Mouse (Mus musculus) neural tube, embryonic 14.5 days (tissue): ENCODE data around the gene Stk4. TPM values are rescaled to one million over a fixed set of nuclear protein-coding genes. Genes with fewer than 3 reads are reported as not detected.

ENCODE experiments used
- ATAC-seq: fragments of 200-750 bp; cut with Nextera tagmentation; 2 replicates; pipeline ENCODE4 v1.8.0; 2017; ENCODE audit warnings: low read depth, mild to moderate bottlenecking, moderate TSS enrichment, moderate library complexity
- H3K27ac ChIP-seq: fragments of 300-500 bp; sonication (generic); 2 replicates; pipeline ENCODE4 v1.5.1; 2014; ENCODE audit warnings: low read depth, mild to moderate bottlenecking, control low read depth, low read length, moderate library complexity, mixed read lengths
- H3K27me3 ChIP-seq: fragments of 300-500 bp; sonication (generic); 2 replicates; pipeline ENCODE4 v1.6.1; 2014; ENCODE audit warnings: low read length; ENCODE audit not compliant: control insufficient read depth, insufficient read depth
- H3K36me3 ChIP-seq: fragments of 300-500 bp; sonication (generic); 2 replicates; pipeline ENCODE4 v1.6.1; 2014; ENCODE audit warnings: low read length, mixed read lengths; ENCODE audit not compliant: control insufficient read depth, insufficient read depth
- H3K4me1 ChIP-seq: fragments of 300-500 bp; sonication (generic); 2 replicates; pipeline ENCODE4 v1.6.1; 2014; ENCODE audit warnings: low read length; ENCODE audit not compliant: control insufficient read depth, insufficient read depth
- H3K4me2 ChIP-seq: fragments of 300-500 bp; sonication (generic); 2 replicates; pipeline ENCODE4 v1.6.1; 2014; ENCODE audit warnings: mild to moderate bottlenecking, low read depth, low read length, control low read depth
- H3K4me3 ChIP-seq: fragments of 300-500 bp; sonication (generic); 2 replicates; pipeline ENCODE4 v1.5.1; 2014; ENCODE audit warnings: low read depth, low read length, control low read depth, mixed read lengths
- H3K9ac ChIP-seq: fragments of 300-500 bp; sonication (generic); replicated peaks from 2 replicates; pipeline ENCODE4 v1.6.1; 2014; ENCODE audit warnings: low read depth, mild to moderate bottlenecking, control low read depth, low read length, mixed read lengths
- H3K9me3 ChIP-seq: fragments of 300-500 bp; sonication (generic); 2 replicates; pipeline ENCODE4 v1.6.1; 2016; ENCODE audit warnings: low read length; ENCODE audit not compliant: control insufficient read depth
- WGBS: fragments of 180-500 bp; shearing (Covaris S2); extraction: QIAGEN DNeasy Blood & Tissue Kit; methylation state at CpG from one replicate; pipeline ENCODE4 v1.1.7; 2014; 5-methylcytosine and 5-hydroxymethylcytosine counted together
- polyA plus RNA-seq: library from polyadenylated mRNA; unstranded; fragments of >200 nt; fragmentation: Nextera tagmentation; extraction: Ambion mirVana; gene quantifications from 2 replicates; pipeline ENCODE4 v1.2.1, GENCODE M21; 2014

The Stk4 gene
- polyA plus RNA-seq, 1 experiment from 2014 or later, result 26.3 TPM

DNA sequence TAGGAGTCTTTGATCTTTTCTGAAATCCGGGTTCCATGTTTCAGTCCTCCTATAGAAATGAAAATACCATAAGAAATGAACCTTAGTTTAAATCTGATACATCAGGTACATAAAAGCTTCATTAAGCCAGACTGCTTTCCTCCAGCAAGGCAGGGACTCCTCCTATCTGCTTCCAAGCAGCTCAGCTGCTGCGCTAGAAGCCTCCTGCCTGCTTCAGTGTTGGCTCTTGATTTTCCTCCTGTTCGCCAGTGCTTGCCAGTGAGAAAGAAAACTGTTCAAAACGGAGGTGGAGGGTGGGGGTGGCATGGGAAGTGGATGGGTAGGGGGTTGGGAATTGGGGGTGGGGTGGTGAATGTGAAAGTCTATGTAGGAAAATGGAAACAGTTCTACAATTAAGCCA, 19.4 kb downstream of the Stk4 start:
- Histone ChIP-seq H3K4me2 (no peak overlapping the region), H3K4me1 (no peaks in the 10 kb centered on the region), H3K9ac (no peak overlapping the region), H3K27ac (no peak overlapping the region), H3K36me3 (peaks cover 24% of the 10 kb centered on the region), H3K9me3 (no peaks in the 10 kb centered on the region), H3K4me3 (no peak overlapping the region), H3K27me3 (no peaks in the 10 kb centered on the region)
- WGBS, result 94% methylated on average over 4 of the region's 4 CpGs
- no peak for ATAC-seq

DNA sequence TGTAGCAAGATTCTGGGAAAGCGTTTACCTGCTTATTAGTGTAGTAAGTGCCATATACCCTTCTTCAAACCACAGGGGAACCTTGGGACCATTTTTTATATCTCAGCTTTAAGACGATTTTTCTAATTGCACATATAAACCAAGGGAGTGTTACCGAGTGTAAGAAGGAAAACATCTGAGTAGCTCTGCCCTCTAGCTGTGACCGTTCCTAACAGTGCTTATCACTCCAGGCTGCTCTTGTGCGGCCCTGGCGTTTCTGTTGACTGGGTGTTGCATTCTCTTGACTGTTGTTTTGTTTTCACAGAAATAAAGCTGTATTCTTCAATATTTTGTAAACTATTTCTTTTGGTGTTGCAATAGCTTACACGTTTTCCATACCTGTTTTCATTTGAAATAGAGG, 24.0 kb downstream of the Stk4 start:
- H3K9me3 ChIP-seq, result no peaks in the 10 kb centered on the region
- WGBS, result 87% methylated on average over 7 of the region's 7 CpGs
- H3K27ac ChIP-seq, result no peak overlapping the region
- no peaks in the 10 kb centered on the region for H3K27me3 ChIP-seq
- H3K4me3 ChIP-seq, result no peak overlapping the region
- H3K4me1 ChIP-seq, result no peaks in the 10 kb centered on the region
- no peak overlapping the region for H3K9ac ChIP-seq
- no peak for ATAC-seq
- no peak overlapping the region for H3K4me2 ChIP-seq
- peaks cover 11% of the 10 kb centered on the region for H3K36me3 ChIP-seq

DNA sequence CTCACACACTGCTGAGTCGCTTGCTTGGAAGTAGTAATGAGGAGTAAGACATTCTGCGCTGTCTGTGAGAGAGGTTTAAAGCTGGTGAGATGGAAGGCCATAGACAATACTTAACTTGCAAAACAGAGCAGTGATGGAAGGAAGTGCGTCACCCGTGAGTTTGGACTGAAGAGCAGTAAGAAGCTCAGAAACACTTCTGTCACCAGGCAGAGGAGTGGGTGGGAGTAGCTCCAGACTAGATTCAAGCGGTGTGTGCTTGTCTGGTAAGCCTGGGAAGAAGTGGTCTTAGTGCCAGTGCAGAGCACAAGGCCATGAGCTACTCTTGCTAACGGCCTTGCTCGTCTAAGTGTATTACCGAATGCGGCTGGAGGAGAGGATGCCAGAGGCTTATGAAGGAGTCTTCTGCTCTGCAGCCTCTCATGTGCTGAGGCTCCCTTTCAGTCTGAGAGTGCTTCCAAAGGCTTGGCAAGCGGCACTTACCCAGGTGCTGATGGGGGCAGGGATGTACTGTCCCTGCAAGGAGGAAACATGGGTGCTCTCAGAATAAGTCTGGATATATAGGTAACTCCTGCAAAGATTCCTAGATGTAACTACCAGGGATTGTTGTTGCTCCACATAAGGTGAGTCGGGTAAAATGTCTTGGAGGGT, 28.6 kb downstream of the Stk4 start:
- Histone ChIP-seq H3K4me2 (no peak overlapping the region), H3K9ac (no peak overlapping the region), H3K9me3 (no peaks in the 10 kb centered on the region), H3K4me1 (no peaks in the 10 kb centered on the region), H3K36me3 (peaks cover 16% of the 10 kb centered on the region), H3K4me3 (no peak overlapping the region), H3K27ac (no peak overlapping the region), H3K27me3 (no peaks in the 10 kb centered on the region)
- no peak for ATAC-seq
- WGBS, result 93% methylated on average over 11 of the region's 11 CpGs

DNA sequence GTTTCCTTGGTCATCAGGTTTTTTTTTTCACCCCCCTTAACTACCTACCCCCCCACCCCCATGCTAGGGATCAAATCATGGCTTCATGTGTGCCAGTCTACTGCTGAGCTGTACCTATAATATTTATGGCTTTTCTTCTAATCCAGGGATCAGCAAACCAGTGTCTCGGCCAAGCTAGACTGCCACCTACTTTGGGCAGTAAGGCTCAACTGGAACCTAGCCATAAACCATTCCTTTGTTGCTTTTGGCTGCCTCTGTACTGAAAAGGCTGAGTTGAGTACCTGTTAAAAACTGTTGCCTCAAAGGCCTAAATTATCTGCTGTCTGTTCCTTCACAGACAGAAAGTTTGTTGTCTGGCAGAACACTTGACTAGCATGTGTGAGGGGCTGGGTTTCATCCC, 31.8 kb downstream of the Stk4 start:
- WGBS, result 65% methylated on average over 1 of the region's 1 CpGs
- no peaks in the 10 kb centered on the region for H3K27me3 ChIP-seq
- H3K36me3 ChIP-seq, result peaks cover 16% of the 10 kb centered on the region

DNA sequence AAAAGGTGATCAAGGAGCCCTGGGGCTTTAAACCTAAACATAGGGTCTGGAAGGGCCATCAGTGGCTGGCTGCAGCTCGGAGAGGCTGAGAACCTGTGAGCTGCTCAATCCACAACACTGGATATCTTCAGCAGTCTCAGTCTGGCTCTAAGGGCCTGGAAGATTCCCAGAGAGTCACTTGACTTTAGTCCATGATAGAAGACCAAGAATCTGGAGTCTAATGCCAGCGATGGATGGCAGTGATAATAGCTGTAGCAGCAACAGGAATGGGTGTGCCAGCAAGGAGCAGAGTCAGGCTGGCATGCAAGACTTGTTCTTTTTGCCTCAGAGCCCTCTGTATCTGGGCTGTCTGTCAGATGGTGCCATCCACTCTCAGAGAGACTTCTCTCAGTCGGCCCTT, 32.2 kb downstream of the Stk4 start:
- Histone ChIP-seq H3K27ac (no peak overlapping the region), H3K4me3 (no peak overlapping the region), H3K9me3 (no peaks in the 10 kb centered on the region), H3K27me3 (no peaks in the 10 kb centered on the region), H3K36me3 (peaks cover 16% of the 10 kb centered on the region), H3K4me2 (no peak overlapping the region), H3K9ac (no peak overlapping the region), H3K4me1 (no peaks in the 10 kb centered on the region)
- WGBS, result 82% methylated on average over 3 of the region's 3 CpGs
- ATAC-seq, result no peak

More for the DNA sequence above, 31.8 kb downstream of the Stk4 start:
- Histone ChIP-seq H3K4me2 (no peak overlapping the region), H3K27ac (no peak overlapping the region), H3K4me1 (no peaks in the 10 kb centered on the region), H3K4me3 (no peak overlapping the region), H3K9me3 (no peaks in the 10 kb centered on the region), H3K9ac (no peak overlapping the region)
- ATAC-seq, result no peak

DNA sequence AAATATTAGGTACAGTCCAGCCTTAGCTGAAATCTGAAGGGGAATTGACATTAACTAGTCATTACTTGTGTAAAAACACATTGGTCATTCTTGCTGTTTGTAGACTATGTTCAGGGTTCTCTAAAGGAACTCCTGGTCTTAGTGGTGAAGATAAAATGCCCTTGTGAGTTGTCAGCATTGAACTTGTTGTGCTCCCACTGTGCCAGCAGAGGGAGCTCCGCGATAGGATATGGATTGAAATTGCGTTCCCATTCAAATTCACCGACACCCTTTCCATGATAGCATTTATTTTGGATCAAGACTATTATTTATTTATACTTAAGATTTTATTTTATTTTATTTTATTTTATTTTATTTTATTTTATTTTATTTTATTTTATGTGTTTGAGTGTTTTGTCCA, 33.4 kb downstream of the Stk4 start:
- peaks cover 16% of the 10 kb centered on the region for H3K36me3 ChIP-seq

DNA sequence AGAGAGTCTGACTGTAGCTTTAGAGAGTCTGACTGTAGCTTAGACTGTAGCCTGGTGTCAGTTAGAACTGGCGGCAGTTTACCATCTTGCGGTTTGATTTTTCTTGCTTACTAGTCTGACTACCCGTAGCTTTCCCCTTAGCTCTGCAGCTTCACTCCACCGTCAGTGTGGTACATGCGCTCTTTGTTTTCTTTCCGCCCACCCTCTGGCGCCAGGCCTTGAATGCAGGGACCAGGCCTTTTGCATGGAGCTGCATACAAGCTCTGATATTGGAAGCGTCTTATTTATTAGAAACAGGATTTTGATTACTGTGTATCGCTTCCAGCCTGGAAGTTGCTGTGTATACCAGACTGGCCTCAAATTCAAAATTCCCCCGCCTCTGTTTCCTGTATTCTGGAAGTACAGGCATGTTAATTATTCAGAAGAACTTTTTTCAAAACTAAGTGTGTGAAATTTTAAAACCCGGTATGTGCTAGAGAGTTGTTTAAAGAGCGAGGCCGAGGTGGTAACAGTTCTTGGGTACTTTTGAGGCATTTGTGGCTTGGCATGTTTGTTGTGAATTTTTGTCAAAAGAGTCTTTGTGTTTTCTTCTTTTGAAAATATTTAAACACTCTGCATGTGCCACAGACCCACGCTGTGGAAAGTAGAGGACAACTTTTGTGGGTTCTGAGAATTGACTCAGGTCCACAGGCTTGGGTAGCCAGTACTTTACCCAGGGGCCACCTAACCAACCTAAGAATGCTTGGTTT, 36.3 kb downstream of the Stk4 start:
- H3K36me3 ChIP-seq, result peaks cover 7% of the 10 kb centered on the region
- ATAC-seq, result no peak
- H3K4me2 ChIP-seq, result no peak overlapping the region
- H3K27ac ChIP-seq, result no peak overlapping the region
- no peak overlapping the region for H3K9ac ChIP-seq
- WGBS, result 76% methylated on average over 14 of the region's 14 CpGs
- H3K27me3 ChIP-seq, result no peaks in the 10 kb centered on the region
- H3K4me1 ChIP-seq, result no peaks in the 10 kb centered on the region
- no peaks in the 10 kb centered on the region for H3K9me3 ChIP-seq
- no peak overlapping the region for H3K4me3 ChIP-seq

More for the DNA sequence above, 33.4 kb downstream of the Stk4 start:
- no peak overlapping the region for H3K27ac ChIP-seq
- no peaks in the 10 kb centered on the region for H3K9me3 ChIP-seq
- H3K4me3 ChIP-seq, result no peak overlapping the region
- H3K27me3 ChIP-seq, result no peaks in the 10 kb centered on the region
- H3K4me2 ChIP-seq, result no peak overlapping the region
- WGBS, result 33% methylated on average over 4 of the region's 4 CpGs
- no peak overlapping the region for H3K9ac ChIP-seq
- H3K4me1 ChIP-seq, result no peaks in the 10 kb centered on the region
- no peak for ATAC-seq

DNA sequence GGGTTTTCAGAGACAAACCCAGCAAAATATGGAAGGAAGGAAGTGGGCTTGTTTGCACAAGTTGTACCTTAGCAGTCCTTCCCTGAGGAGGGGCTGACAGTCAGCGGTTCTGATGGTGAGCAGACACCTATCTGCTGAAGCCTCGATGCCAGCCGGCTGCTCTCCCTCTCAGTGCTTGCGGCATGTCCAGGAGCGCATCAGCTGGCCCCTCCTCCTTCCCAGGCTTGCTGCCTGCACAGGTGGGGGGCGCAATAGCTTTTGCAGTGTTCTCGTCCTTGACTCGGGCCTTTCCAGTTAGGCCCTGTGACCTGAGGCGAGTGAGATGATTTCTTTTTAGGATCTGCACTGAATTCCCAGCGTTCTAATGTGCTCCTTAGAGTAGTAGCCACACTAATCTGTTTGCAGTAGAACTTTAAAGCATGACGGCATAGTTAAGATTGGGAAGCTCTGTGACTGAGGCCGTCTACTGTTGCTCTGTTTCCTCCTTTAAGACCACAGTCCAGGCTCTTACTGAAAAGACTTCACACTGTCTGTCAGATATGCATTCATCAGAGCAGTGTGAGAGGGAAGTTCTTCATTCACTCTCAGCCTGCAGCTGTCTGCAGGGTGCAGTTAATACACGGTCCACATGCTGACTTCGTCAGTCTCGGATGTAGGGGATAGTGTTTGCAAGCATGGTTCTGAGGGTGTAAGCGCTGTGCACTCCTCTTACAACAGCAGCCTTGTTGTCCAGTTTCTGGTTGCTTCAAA, 37.2 kb downstream of the Stk4 start:
- no peak overlapping the region for H3K27ac ChIP-seq
- peaks cover 4% of the 10 kb centered on the region; the same call in 1 of the 2 replicates for H3K36me3 ChIP-seq
- no peaks in the 10 kb centered on the region for H3K27me3 ChIP-seq
- ATAC-seq, result no peak
- WGBS, result 44% methylated on average over 16 of the region's 16 CpGs
- H3K4me1 ChIP-seq, result no peaks in the 10 kb centered on the region
- H3K9ac ChIP-seq, result no peak overlapping the region
- no peaks in the 10 kb centered on the region for H3K9me3 ChIP-seq
- no peak overlapping the region for H3K4me2 ChIP-seq
- no peak overlapping the region for H3K4me3 ChIP-seq

DNA sequence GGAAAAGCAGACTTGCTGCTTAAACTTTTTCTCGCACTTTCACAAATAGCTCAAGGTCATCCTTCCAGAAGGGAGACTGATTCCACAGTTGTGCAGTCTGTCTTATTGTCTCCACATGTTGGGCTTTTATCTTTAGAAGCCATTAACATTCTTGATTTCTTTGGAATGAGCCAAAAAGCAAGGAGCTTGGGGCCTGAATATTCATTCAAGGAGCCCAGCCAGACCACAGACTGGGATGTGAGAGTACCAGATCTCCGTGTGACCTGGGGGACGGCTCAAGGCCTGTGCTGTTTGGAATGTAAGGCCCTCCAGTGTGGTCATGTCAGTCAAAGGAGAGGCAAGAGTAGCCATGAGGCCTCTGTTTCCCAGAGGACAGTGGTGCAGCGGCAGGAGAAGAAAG, 38.4 kb downstream of the Stk4 start:
- Histone ChIP-seq H3K4me3 (no peak overlapping the region), H3K4me2 (no peak overlapping the region), H3K36me3 (no peaks in the 10 kb centered on the region), H3K9ac (no peak overlapping the region), H3K27ac (no peak overlapping the region), H3K4me1 (no peaks in the 10 kb centered on the region), H3K27me3 (no peaks in the 10 kb centered on the region), H3K9me3 (no peaks in the 10 kb centered on the region)
- ATAC-seq, result no peak
- WGBS, result 25% methylated on average over 4 of the region's 4 CpGs
